Mouse (Mus musculus) cerebellum, adult 2 months (tissue): ENCODE results near the gene Rab40b. TPM values are rescaled to one million over a fixed set of nuclear protein-coding genes. Genes with fewer than 3 reads are reported as not detected.

ENCODE experiments used
- DNase-seq, 2 experiments: peaks; one replicate each; pipeline ENCODE4 v3.0.0; 2021
- H3K27ac ChIP-seq: fragments of 200-500 bp; 2 replicates; pipeline ENCODE4 v1.5.1; 2012; ENCODE audit warnings: low read length, control low read depth, inconsistent platforms; ENCODE audit not compliant: insufficient read depth
- H3K27me3 ChIP-seq: fragments of 200-500 bp; 2 replicates; pipeline ENCODE4 v1.6.1; 2012; ENCODE audit warnings: inconsistent platforms, mild to moderate bottlenecking, low read length, moderate library complexity; ENCODE audit not compliant: control insufficient read depth, insufficient read depth
- H3K4me1 ChIP-seq: fragments of 200-500 bp; 2 replicates; pipeline ENCODE4 v1.6.1; 2011; ENCODE audit warnings: low read length; ENCODE audit not compliant: control insufficient read depth, insufficient read depth
- H3K4me3 ChIP-seq: fragments of 200-500 bp; replicated peaks from 2 replicates; pipeline ENCODE3; 2011; ENCODE audit warnings: mild to moderate bottlenecking, low read depth, low read length, control low read depth; ENCODE audit not compliant: insufficient read depth
- CTCF ChIP-seq: fragments of 200-500 bp; IDR thresholded peaks from 2 replicates; pipeline ENCODE4 v1.5.1; 2011; ENCODE audit warnings: low read depth, mild to moderate bottlenecking, control low read depth, low read length, moderate library complexity, borderline replicate concordance; ENCODE audit not compliant: insufficient read depth
- POLR2A ChIP-seq: fragments of 200-500 bp; IDR thresholded peaks from 2 replicates; pipeline ENCODE4 v1.6.1; 2011; ENCODE audit warnings: low read length, control low read depth, borderline replicate concordance; ENCODE audit not compliant: insufficient read depth
- WGBS: fragments of 180-500 bp; shearing (Covaris S2); methylation state at CpG from one replicate; pipeline ENCODE4 v1.1.7; 2018; 5-methylcytosine and 5-hydroxymethylcytosine counted together
- polyA plus RNA-seq: library from polyadenylated mRNA; depleted of rRNA; stranded (reverse); fragments of >200 nt; gene quantifications from 2 replicates; pipeline ENCODE4 v1.2.3, GENCODE M21; 2012

Gene Rab40b
- polyA plus RNA-seq, 1 experiment, result 3.8 TPM

DNA sequence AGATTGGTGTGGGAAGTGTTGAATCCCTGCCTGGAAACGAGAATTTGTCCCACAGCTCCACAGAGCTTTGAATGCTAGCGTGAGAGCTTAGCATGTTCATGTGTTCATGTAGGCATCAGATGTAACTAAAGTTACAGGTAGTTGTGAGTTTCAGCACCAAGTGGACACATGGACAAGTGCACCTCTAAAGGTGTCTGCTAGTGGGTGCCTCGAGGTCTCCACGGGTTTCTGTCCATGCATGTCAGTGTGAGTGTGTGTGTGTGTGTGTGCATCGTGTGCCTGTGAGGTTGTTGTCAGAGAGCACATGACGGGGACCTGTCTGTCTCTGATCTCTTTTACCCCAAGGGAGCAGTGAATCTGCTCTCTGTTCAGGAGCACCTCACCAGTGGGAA lies 499 bp upstream of the Rab40b start:
- Histone ChIP-seq H3K27ac (no peak overlapping the region), H3K27me3 (no peaks in the 10 kb centered on the region), H3K4me3 (peak overlapping the region; percentile 61), H3K4me1 (peaks cover 6% of the 10 kb centered on the region; the same call in 1 of the 2 replicates)
- no peak for DNase-seq
- WGBS, result 2% methylated on average over 6 of the region's 6 CpGs
- TF ChIP-seq POLR2A (no peak), CTCF (no peak; the same call in 1 of the 2 replicates)

DNA sequence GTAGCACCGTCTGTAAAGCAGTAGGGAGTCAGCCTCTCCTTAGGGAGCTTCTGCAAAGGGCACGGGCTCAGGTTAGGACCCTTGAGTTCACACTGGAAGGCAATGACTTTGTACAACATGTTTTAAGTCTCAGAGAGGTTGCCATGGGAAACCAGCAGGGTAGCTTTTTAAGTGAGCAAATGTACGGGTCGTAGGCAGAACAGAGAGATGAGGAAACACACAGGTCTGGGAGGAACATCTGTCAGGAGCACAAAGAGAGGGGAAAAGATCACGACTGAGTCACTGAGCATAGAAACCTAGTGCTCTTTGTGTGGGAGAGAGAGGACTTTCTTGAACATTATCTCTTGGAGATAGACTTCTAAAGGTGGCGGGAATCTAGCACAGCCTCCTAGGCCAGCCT lies 7.8 kb downstream of the Rab40b start:
- Histone ChIP-seq H3K4me3 (no peak overlapping the region), H3K4me1 (no peaks in the 10 kb centered on the region), H3K27me3 (no peaks in the 10 kb centered on the region), H3K27ac (no peak overlapping the region)
- no peak for TF ChIP-seq CTCF
- no peak for TF ChIP-seq POLR2A
- DNase-seq, result no peak
- 30% methylated on average over 6 of the region's 6 CpGs for WGBS

DNA sequence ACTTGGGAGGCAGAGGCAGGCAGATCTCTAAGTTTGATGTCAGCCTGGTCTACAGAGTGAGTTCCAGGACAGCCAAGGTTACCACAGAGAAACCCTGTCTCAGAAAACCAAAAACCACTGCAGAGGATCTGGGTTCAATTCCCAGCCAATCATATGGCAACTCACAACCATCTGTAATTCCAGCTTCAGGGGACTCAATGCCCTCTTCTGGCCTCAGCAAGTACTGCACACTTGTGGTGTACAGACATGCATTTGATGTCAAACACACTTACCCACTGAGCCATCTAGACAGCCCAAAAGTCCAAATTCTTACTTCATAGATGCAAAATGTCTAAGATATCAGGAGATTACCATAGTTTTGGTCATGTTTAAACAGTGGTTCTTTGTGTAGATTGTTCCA lies 9.4 kb downstream of the Rab40b start:
- no peak for TF ChIP-seq CTCF
- no peak for TF ChIP-seq POLR2A
- H3K27ac ChIP-seq, result no peak overlapping the region
- H3K27me3 ChIP-seq, result no peaks in the 10 kb centered on the region
- no peaks in the 10 kb centered on the region for H3K4me1 ChIP-seq
- no peak for DNase-seq
- no peak overlapping the region for H3K4me3 ChIP-seq

DNA sequence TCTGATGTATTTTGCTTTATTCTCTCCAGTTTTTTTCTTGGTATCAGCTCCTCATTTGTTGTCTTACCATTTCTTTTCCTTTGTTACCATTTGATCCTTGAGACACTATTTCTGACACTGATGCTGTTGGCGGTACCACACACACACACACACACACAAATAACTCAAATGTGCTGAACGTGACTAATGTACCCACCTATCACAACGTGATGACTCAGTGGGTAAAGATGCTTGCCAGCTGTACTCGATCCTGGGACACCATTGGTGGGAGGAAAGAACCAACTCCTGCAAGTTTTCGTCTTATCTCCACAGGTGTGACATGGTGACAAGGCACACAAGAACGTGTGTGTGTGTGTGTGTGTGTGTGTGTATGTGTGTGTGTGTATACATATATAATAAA lies 14.7 kb downstream of the Rab40b start:
- Histone ChIP-seq H3K27me3 (no peaks in the 10 kb centered on the region), H3K27ac (no peak overlapping the region), H3K4me3 (no peak overlapping the region), H3K4me1 (no peaks in the 10 kb centered on the region)
- TF ChIP-seq CTCF, result no peak
- TF ChIP-seq POLR2A, result no peak
- no peak for DNase-seq
- 66% methylated on average over 6 of the region's 6 CpGs for WGBS

DNA sequence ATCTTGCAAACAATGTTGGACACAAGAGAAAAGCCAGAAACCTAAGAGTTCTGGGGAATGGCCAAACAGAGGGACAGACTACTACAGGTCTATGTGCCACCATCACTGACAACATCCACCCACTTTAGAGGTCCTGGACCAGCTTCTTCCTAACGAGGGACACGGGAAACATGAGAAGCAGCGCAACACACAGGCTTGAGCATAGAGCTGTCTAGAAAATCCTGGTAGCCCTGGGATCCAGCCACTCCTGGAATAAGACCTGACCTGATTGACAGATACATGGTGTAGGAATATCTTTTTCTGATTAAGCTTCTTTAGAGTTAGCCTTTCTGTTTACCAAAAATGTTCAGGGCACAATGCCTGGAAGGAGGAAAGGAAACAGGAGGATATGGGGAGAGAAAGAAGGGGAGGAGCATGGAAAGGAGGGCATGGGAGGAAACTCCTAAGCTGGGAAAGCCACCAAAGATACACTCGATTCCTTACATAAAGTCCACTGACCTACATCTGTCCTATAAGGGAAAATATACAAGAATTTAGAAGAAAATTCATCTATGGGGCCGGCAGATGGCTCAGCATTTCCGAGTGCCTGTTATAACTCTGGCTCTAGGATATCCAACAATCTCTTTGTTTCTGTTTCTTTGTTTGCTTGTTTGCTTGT lies 17.6 kb downstream of the Rab40b start:
- WGBS, result 76% methylated on average over 6 of the region's 6 CpGs

DNA sequence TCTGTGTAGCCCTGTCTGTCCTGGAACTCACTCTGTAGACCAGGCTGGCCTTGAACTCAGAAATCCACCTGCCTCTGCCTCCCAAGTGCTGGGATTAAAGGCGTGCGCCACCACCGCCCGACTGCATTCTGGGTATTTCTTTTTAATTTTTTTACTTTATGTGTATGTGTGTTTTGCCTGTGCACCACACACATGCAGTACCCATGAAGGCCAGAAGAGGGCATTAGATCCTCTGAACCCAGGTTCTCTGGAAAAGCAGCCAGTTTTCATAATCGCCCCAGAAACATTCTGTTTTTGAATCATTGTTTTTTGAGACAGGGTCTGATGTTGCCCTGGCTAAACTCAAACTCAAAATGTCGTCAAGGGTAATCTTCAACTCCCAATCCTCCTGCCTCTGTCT lies 18.4 kb downstream of the Rab40b start:
- WGBS, result 57% methylated on average over 6 of the region's 6 CpGs
- Histone ChIP-seq H3K4me1 (no peaks in the 10 kb centered on the region), H3K4me3 (no peak overlapping the region), H3K27me3 (no peaks in the 10 kb centered on the region), H3K27ac (no peak overlapping the region)
- DNase-seq, result no peak
- TF ChIP-seq CTCF (peak; percentile 23; the same call in 1 of the 2 replicates), POLR2A (no peak)

More for the DNA sequence above, 17.6 kb downstream of the Rab40b start:
- H3K27me3 ChIP-seq, result no peaks in the 10 kb centered on the region
- no peak overlapping the region for H3K27ac ChIP-seq
- TF ChIP-seq CTCF (no peak), POLR2A (no peak)
- DNase-seq, result no peak
- H3K4me3 ChIP-seq, result no peak overlapping the region
- no peaks in the 10 kb centered on the region for H3K4me1 ChIP-seq

DNA sequence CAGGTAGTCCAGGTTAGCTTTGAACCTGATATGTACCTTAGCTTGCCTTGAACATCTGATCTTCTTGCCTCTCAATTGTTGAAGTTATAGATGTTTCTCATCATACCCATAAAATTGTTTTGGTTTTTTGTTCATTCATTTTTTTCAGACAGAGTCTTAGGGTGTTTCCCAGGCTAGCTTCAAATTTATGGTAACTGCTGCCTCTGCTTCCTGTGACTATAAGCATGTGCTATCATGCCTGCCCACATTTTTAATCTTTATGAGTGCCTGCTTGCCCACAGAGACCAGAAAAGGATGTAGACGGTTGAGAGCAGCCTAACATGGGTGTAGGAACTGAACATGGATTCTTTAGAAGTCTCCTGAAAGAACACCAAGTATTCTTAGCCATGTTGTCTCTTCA lies 19.3 kb downstream of the Rab40b start:
- 91% methylated on average over 1 of the region's 1 CpGs for WGBS

DNA sequence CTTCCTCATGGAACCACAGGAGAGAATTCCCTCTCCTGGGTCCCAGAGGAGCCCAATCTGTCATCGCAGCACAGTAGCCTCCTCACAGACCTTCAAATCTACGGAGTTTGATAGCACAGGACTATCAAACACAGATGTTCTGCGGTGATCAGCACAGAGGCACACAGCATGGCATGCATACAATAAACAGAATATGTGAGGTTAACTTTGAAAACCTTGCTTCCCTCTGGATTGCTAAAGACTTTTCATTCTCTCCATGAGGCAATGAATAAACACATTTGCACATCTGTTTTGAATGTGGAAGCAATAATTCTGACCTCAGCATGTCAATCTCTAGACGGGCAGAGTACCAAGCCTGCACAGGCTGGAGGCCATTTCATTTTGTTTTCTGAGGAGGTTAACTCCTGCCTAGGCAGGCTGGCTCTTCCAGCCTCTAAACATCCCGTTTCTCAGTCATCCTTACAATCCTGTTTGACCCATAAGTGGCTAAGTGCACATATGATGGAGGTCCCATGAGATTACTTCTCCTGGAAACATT lies 20.8 kb downstream of the Rab40b start:
- Histone ChIP-seq H3K4me1 (no peaks in the 10 kb centered on the region), H3K27me3 (no peaks in the 10 kb centered on the region), H3K27ac (no peak overlapping the region), H3K4me3 (no peak overlapping the region)
- DNase-seq, result no peak
- 66% methylated on average over 5 of the region's 5 CpGs for WGBS
- TF ChIP-seq CTCF, result no peak

More for the DNA sequence above, 19.3 kb downstream of the Rab40b start:
- Histone ChIP-seq H3K27me3 (no peaks in the 10 kb centered on the region), H3K4me1 (no peaks in the 10 kb centered on the region), H3K27ac (no peak overlapping the region), H3K4me3 (no peak overlapping the region)
- DNase-seq, result no peak
- no peak for TF ChIP-seq CTCF
- no peak for TF ChIP-seq POLR2A
